Mouse (Mus musculus) ES-E14 (cell line): ENCODE measurements around the gene Taok3.

Source experiments
- CHD2 ChIP-seq: IDR thresholded peaks from 2 replicates; pipeline ENCODE4 v1.6.1; 2014; ENCODE audit warnings: mild to moderate bottlenecking, low read depth, low read length, inconsistent platforms
- HCFC1 ChIP-seq: IDR thresholded peaks from 2 replicates; pipeline ENCODE4 v1.6.1; 2012; ENCODE audit warnings: low read length, inconsistent platforms, borderline replicate concordance; ENCODE audit not compliant: insufficient read depth
- MAFK ChIP-seq: IDR thresholded peaks from 2 replicates; pipeline ENCODE4 v1.6.1; 2014; ENCODE audit warnings: mild to moderate bottlenecking, low read depth, low read length, inconsistent platforms; ENCODE audit not compliant: insufficient read depth

DNA sequence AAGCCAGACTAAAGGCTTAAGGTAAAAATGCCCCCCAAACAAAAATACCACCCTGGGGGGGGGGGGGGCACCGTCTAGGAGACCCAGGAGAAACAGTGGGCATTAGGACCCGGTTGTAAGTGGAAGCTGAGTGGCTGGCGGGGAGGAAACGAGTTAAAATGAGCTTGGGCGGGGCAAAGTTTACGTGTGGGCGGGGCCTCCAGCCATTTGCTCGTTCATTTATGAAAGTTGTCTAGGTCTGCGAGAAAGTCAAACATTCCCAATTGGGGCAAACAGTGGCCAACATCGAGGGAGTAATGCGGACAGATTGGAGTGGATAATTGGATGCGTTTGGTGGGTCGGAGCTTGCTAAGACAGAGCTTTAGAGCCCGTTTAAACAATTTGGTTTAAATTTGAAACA lies 193.5 kb downstream of the Taok3 start:
- no peak for TF ChIP-seq CHD2
- TF ChIP-seq MAFK = no peak
- TF ChIP-seq HCFC1 = no peak
